Mouse (Mus musculus) midbrain, embryonic 14.5 days (tissue): ENCODE measurements around the gene Mrm1. TPM values are rescaled to one million over a fixed set of nuclear protein-coding genes. Genes with fewer than 3 reads are reported as not detected.

Experiments
- ATAC-seq: fragments of 200-750 bp; cut with Nextera tagmentation; 2 replicates; pipeline ENCODE4 v1.8.0; 2017; ENCODE audit warnings: moderate number of reproducible peaks, moderate library complexity; ENCODE audit not compliant: low FRiP score, low TSS enrichment
- DNase-seq: peaks from one replicate; pipeline ENCODE4 v3.0.0-alpha.2; 2015
- H3K27ac ChIP-seq: fragments of 300-500 bp; sonication (generic); replicated peaks from 2 replicates; pipeline ENCODE4 v1.5.1; 2014; ENCODE audit warnings: mild to moderate bottlenecking, low read depth, low read length, moderate library complexity
- H3K27me3 ChIP-seq: fragments of 300-500 bp; sonication (generic); 2 replicates; pipeline ENCODE4 v1.6.1; 2014; ENCODE audit warnings: low read length, control low read depth, mixed read lengths; ENCODE audit not compliant: control insufficient read depth, insufficient read depth
- H3K36me3 ChIP-seq: fragments of 300-500 bp; sonication (generic); 2 replicates; pipeline ENCODE4 v1.6.1; 2014; ENCODE audit warnings: low read length, control low read depth; ENCODE audit not compliant: control insufficient read depth, insufficient read depth
- H3K4me1 ChIP-seq: fragments of 300-500 bp; sonication (generic); 2 replicates; pipeline ENCODE4 v1.6.1; 2014; ENCODE audit warnings: mild to moderate bottlenecking, antibody characterized with exemption, low read length, control low read depth; ENCODE audit not compliant: control insufficient read depth, insufficient read depth
- H3K4me2 ChIP-seq: fragments of 300-500 bp; sonication (generic); 2 replicates; pipeline ENCODE4 v1.6.1; 2014; ENCODE audit warnings: mild to moderate bottlenecking, low read length, moderate library complexity
- H3K4me3 ChIP-seq: fragments of 300-500 bp; sonication (generic); replicated peaks from 2 replicates; pipeline ENCODE4 v1.5.1; 2014; ENCODE audit warnings: low read depth, low read length
- H3K9ac ChIP-seq: fragments of 300-500 bp; sonication (generic); replicated peaks from 2 replicates; pipeline ENCODE4 v1.6.1; 2014; ENCODE audit warnings: mild to moderate bottlenecking, low read length, moderate library complexity
- H3K9me3 ChIP-seq: fragments of 300-500 bp; sonication (generic); 2 replicates; pipeline ENCODE4 v1.6.1; 2016; ENCODE audit warnings: low read length, control low read depth, mixed read lengths; ENCODE audit not compliant: control insufficient read depth
- WGBS: fragments of 180-500 bp; shearing (Covaris S2); extraction: QIAGEN DNeasy Blood & Tissue Kit; methylation state at CpG from one replicate; pipeline ENCODE4 v1.1.7; 2014; 5-methylcytosine and 5-hydroxymethylcytosine counted together
- polyA plus RNA-seq: library from polyadenylated mRNA; unstranded; fragments of >200 nt; fragmentation: Nextera tagmentation; extraction: Ambion mirVana; gene quantifications from 2 replicates; pipeline ENCODE4 v1.2.1, GENCODE M21; 2014

The Mrm1 gene
- polyA plus RNA-seq = 8.5 and 11.9 TPM in 2 replicates

DNA sequence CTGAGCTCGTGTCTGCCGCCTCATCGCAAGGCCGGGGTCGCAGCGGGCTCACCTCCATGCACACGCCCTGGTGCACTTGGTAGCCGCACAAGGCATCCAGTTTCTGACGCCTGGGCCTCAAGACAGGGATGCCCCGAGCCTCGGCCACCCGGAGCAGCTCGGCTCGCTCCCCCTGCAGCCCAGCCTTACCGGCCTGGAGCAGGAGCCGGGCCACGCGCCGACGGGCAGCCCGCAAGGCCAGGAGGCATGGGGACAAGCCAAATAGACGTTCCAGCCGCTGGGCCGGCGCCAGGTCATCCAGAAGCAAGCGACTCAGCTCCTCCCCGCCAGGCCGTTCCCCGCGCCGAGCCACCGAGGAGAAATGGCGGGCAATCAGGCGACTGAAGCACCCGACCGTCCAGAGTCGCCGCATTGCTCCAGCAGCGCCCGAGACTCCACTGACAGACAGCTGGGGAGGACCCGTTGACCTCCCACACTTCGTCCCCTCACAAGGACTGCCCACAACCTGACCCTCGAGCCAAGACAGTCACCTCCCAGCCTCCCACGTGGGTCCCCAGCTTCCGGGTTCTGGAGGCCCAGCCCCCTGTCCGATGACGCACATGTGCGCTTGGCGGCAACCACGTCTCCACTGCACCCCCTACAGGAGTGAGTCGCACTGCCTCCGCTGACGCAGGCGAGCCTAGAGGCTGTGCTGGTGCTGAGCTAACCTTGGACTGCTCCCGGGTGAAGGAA, at the start of gene Mrm1:
Gene Mrm1, minus strand, starts transcription at position 555 of the 732 bp plus-strand sequence.
- H3K36me3 ChIP-seq = no peaks in the 10 kb centered on the region

DNA sequence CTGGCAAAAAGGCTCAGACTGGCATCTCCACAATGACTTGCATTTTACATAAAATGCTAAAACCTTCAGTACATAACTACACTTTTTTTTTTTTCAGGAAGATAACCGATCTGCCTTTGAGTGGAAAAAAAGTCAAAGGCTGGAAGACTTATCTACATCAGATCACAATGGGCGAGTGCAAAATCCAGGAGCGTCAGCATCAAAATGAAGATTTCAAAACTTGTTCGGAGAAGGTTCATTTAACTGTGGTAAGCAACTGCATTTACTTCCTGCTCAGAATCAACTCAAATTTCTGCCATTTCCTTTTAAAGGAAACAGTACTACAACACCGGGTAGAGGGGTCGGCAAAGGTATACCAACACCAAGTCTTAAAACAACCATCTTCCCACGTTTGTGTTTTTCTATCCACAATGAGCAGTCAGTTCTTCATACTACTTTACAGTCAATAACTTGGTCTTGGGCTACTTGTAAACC, 49.5 kb upstream of the Mrm1 start:
- Histone ChIP-seq H3K36me3 (no peaks in the 10 kb centered on the region), H3K27me3 (no peaks in the 10 kb centered on the region), H3K4me1 (peaks cover 19% of the 10 kb centered on the region), H3K9me3 (no peaks in the 10 kb centered on the region), H3K4me2 (peak overlapping the region; percentile 66), H3K9ac (peak overlapping the region; percentile 80), H3K27ac (no peak overlapping the region; the same call in 1 of the 2 replicates), H3K4me3 (peak overlapping the region; percentile 86)
- 16% methylated on average over 7 of the region's 7 CpGs for WGBS
- no peak for DNase-seq
- ATAC-seq = no peak

More for the DNA sequence above, at the start of gene Mrm1:
- DNase-seq (peak; percentile 92), ATAC-seq (peak; percentile 87)
- Histone ChIP-seq H3K9me3 (no peaks in the 10 kb centered on the region), H3K9ac (peak within 1 kb of the TSS; percentile 67), H3K27me3 (no peaks in the 10 kb centered on the region), H3K4me2 (peak within 1 kb of the TSS; percentile 97), H3K27ac (0 out of 2 replicates have a peak within 1 kb of the TSS, but pooled peaks have one; percentile 45), H3K4me1 (peaks cover 3% of the 10 kb centered on the region; the same call in 1 of the 2 replicates), H3K4me3 (peak within 1 kb of the TSS; percentile 61)
- under 1% methylated on average over 55 of the region's 55 CpGs for WGBS

DNA sequence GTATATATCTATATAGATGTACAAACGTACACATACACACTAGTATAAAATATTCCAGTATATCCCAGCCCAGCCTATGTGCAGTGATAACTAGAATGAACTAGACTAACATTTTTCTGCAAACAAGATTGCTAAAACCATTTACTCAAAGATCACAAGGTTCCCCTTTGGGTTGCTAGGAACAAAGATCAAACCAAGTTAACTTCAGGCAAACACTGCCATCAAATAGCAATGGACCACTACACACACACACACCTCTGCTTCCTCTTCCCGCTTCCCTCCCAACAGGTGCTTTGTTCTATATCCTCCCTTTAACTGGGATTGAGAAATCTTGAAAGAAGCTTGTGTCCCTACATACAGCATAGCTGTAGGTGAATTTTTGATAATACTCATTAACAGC, 48.3 kb upstream of the Mrm1 start:
- ATAC-seq = no peak
- H3K4me3 ChIP-seq = 0 out of 2 replicates have a peak overlapping the region, but pooled peaks have one; percentile 8
- H3K4me1 ChIP-seq = peaks cover 19% of the 10 kb centered on the region
- peak overlapping the region; percentile 32 for H3K4me2 ChIP-seq
- peaks cover 2% of the 10 kb centered on the region; the same call in 1 of the 2 replicates for H3K36me3 ChIP-seq
- no peak overlapping the region for H3K27ac ChIP-seq
- no peaks in the 10 kb centered on the region for H3K27me3 ChIP-seq
- WGBS = 93% methylated on average over 2 of the region's 2 CpGs
- no peak overlapping the region for H3K9ac ChIP-seq
- H3K9me3 ChIP-seq = no peaks in the 10 kb centered on the region
- DNase-seq = no peak

DNA sequence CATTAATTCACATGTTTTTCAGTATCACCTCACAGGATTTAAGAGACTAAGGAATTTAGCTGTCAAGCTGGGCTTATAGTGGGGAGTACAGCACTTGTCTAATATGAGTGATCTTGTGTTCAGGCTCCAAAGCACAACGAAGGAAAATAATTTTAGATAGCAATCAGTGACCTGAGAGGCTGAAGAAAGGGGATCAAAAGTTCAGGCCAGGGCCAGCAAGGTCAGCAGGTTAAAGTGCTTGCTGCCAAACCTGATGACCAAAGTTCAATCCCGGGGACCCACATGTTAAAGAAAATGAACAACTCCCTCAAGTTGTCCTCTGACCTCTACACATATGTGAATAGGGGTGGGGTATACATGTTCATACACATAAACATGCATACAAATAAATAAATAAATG, 46.0 kb upstream of the Mrm1 start:
- H3K4me2 ChIP-seq = no peak overlapping the region
- H3K4me1 ChIP-seq = peaks cover 13% of the 10 kb centered on the region
- no peak overlapping the region for H3K4me3 ChIP-seq
- H3K9ac ChIP-seq = no peak overlapping the region
- H3K9me3 ChIP-seq = no peaks in the 10 kb centered on the region
- no peak overlapping the region for H3K27ac ChIP-seq
- DNase-seq (no peak), ATAC-seq (no peak)
- H3K27me3 ChIP-seq = no peaks in the 10 kb centered on the region
- H3K36me3 ChIP-seq = peaks cover 10% of the 10 kb centered on the region
- WGBS = 90% methylated on average over 2 of the region's 2 CpGs

DNA sequence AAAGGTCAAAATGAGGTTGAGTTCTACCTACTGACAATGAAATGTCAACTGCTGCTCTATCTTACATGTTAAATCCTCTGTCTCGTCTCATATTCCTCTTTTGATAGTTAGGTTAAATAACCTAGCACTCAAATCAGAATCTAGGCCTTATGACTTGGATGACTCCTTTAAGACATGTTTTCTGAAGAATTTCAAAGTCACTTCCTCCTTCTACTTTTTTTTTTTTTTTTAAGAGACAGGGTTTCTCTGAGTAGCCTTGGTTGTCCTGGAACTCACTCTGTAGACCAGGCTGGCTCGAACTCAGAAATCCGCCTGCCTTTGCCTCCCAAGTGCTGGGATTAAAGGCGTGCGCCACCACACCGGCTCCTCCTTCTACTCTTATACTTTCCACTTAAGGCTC, 36.0 kb upstream of the Mrm1 start:
- no peak overlapping the region for H3K27ac ChIP-seq
- peaks cover 68% of the 10 kb centered on the region for H3K36me3 ChIP-seq
- WGBS = 95% methylated on average over 6 of the region's 6 CpGs
- H3K4me2 ChIP-seq = no peak overlapping the region
- DNase-seq = no peak
- ATAC-seq = no peak
- no peaks in the 10 kb centered on the region for H3K27me3 ChIP-seq
- H3K4me1 ChIP-seq = no peaks in the 10 kb centered on the region
- H3K9ac ChIP-seq = no peak overlapping the region
- no peaks in the 10 kb centered on the region for H3K9me3 ChIP-seq
- no peak overlapping the region for H3K4me3 ChIP-seq

DNA sequence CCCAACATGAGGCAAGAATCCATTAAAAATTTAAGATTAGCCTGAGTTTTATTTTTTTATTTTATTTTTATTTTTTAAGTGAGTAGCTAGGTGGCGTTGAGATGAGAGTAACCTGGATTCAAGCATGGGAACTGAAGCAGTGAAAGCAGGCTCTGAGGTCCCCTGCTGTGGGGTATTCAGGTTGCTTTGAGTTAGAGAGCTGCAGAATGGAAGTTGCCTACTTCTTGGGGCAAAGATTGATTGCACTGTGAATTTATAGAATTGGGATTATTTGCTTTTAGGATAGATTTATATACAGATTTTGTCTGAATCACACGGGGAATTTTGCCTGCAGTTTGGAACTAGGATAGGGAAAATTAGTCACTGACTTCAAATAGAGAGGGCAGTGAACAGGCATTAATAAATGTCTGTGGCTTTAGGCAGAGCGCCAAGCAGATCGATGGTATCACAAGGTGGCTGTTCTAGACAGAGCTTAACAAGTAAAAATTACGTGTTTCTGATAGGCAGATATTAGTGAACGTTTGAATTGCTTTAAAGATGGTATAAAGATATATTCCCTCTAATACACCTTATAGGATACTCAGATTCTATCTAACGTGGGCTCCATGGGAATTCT, 28.3 kb upstream of the Mrm1 start:
- DNase-seq = no peak
- ATAC-seq = no peak
- H3K9ac ChIP-seq = no peak overlapping the region
- no peaks in the 10 kb centered on the region for H3K4me1 ChIP-seq
- H3K4me2 ChIP-seq = no peak overlapping the region
- H3K27me3 ChIP-seq = no peaks in the 10 kb centered on the region
- H3K27ac ChIP-seq = no peak overlapping the region
- H3K36me3 ChIP-seq = peaks cover 48% of the 10 kb centered on the region
- no peak overlapping the region for H3K4me3 ChIP-seq
- H3K9me3 ChIP-seq = no peaks in the 10 kb centered on the region
- 92% methylated on average over 7 of the region's 7 CpGs for WGBS

DNA sequence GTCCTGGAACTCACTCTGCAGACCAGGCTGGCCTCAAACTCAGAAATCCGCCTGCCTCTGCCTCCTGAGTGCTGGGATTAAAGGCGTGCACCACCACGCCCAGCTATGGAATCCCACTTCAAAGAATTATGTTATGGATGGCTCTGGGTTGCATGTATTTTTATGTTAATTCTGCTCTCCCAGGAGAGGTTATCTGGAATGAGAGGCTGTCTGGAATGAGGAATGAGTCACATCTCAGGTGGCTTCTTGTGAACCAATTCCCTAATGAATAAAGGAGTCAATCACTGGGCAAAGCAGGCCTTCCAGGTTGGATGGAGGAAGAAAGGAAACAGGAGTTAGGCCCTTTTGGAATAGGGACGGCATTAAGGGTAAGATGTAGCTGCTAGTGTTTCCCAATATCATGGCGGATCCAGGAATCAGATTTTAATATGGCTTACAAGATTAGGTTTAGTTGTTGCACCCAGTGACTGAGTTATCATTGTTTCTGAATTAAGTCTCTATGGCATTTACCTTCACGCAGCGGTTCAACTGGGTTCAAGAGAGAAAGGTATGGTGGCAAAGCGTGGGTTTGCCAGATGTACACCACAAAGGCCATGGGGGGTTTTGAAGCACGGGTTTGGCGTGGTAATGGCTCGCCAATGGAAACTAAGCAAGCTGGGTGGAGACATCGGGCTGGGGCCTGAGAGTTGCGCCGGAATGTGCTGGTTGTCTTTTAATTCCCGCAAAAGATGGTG, 27.6 kb upstream of the Mrm1 start:
- no peak overlapping the region for H3K4me2 ChIP-seq
- H3K4me3 ChIP-seq = no peak overlapping the region
- no peaks in the 10 kb centered on the region for H3K27me3 ChIP-seq
- no peak for DNase-seq
- 96% methylated on average over 15 of the region's 15 CpGs for WGBS
- no peaks in the 10 kb centered on the region for H3K9me3 ChIP-seq
- H3K27ac ChIP-seq = no peak overlapping the region
- no peaks in the 10 kb centered on the region for H3K4me1 ChIP-seq
- no peak overlapping the region for H3K9ac ChIP-seq
- ATAC-seq = no peak
- H3K36me3 ChIP-seq = peaks cover 42% of the 10 kb centered on the region

DNA sequence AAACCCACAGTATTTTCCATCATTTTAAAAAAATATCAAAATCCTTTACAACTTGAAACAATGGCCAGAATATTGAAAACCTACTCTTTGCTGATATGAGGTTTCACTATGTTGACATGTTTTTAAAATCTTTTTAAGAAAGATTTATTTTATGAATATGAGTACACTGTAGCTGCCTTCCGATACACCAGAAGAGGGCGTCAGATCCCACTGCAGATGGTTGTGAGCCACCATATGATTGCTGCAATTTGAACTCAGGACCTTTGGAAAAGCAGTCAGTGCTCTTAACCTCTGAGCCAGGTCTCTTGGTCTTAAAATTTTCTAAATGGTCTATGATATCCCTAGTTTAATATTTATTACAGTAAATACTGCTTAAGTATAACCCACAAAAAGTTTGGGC, 20.0 kb upstream of the Mrm1 start:
- 91% methylated on average over 2 of the region's 2 CpGs for WGBS
- Histone ChIP-seq H3K36me3 (peaks cover 64% of the 10 kb centered on the region), H3K4me2 (no peak overlapping the region), H3K4me3 (no peak overlapping the region), H3K9me3 (no peaks in the 10 kb centered on the region), H3K9ac (no peak overlapping the region), H3K27me3 (no peaks in the 10 kb centered on the region), H3K27ac (no peak overlapping the region), H3K4me1 (no peaks in the 10 kb centered on the region)
- no peak for DNase-seq
- ATAC-seq = no peak
